Mouse (Mus musculus): Measurements from ENCODE around the gene Gm5150.
"Not testable (repeated sequence)": the region's sequence is repeated elsewhere in the genome, so short reads cannot be mapped to it uniquely, and the experiment has no call there.

- not testable (repeated sequence) for TF ChIP-seq EP300, CTCF (IDR thresholded peaks at IDR 0.05)
Measured at GRCm38 (mm10) chr3:16014456-16014855, 8.2 kb upstream of the Gm5150 start.
